Mouse (Mus musculus) cerebellum, adult (tissue): ENCODE results near the gene Pfn3.
"Not testable (repeated sequence)": the region's sequence is repeated elsewhere in the genome, so short reads cannot be mapped to it uniquely, and the experiment has no call there.

Experiments used
- ATAC-seq: cut with Nextera tagmentation; 2 replicates; pipeline ENCODE4 v1.9.2; 2017; ENCODE audit warnings: mild to moderate bottlenecking, moderate library complexity, mixed read lengths; ENCODE audit not compliant: insufficient number of reproducible peaks, low FRiP score, low TSS enrichment

The Pfn3 gene

DNA sequence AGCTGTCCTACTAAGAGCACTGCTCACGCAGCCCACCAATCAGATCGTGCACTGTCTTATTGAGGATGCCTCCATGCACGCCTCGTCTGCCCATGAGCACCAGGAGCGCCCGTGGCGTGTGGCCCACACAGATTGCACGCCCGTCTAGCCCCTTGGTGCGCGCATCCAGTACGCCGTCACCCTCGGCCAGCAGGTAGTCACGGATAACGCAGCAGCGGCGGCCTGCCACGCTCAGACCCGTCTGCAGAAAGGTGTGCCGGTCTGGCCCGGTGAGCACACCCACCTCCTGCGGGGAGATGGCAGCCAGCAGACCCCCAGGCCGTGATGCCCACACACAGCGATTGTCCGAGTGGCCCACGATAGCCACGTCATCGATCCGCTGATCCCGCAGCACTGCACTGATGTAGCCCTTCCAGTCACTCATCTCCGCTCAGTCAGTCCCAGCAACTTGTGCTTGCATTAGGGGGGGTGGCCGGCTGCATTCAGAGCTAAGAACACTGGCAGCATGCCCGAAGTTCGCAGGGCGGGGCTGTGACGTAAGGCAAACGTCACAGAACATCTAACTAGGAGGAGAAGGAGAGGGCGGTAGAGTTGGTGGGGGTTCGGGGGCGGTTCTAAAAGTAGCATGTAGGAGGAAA lies at the start of gene Pfn3:
TSS of gene Pfn3 (minus strand) at position 490 of the 638 bp plus-strand sequence.
- ATAC-seq: no peak

GRCm38 (mm10) chr13:55464027-55464884 lies 49.2 kb upstream of the Pfn3 start, which contains the start of gene Prr7:
Gene Prr7, plus strand, starts transcription at chr13:55464267.
- peak; percentile 32; the same call in 1 of the 2 replicates for ATAC-seq

DNA sequence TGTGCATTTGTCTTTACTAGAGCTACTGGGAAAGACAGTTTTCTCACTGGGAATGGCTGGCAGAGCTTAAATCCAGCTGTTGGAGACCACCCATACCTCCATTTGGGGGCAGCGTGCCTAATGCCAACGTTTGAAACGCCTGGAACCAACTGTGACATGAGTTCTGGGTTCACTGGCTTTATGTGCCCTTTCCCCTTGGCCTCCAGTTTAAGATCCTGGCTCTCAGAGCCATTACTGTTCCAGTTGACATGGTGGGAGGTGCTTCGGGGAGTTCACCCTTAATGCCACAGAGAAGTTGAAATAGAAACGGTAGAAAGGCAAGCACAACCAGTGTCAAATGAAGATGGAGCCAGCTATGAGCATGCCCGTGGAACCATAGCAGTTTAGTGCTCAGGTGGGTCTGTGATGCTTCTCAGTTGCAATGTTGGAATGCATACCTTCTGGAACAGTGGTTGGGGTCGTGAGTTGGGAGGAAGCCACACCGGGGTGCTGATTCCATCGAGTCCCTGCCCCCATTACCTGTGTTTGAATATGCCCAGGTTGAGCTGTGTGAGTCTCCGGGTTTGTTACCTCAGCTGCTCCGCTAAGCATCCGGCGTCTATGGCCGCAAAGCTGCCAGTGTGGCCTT lies 48.5 kb upstream of the Pfn3 start:
- ATAC-seq: no peak

- no peak for ATAC-seq
Measured at GRCm38 (mm10) chr13:55462965-55463364, 47.9 kb upstream of the Pfn3 start.

DNA sequence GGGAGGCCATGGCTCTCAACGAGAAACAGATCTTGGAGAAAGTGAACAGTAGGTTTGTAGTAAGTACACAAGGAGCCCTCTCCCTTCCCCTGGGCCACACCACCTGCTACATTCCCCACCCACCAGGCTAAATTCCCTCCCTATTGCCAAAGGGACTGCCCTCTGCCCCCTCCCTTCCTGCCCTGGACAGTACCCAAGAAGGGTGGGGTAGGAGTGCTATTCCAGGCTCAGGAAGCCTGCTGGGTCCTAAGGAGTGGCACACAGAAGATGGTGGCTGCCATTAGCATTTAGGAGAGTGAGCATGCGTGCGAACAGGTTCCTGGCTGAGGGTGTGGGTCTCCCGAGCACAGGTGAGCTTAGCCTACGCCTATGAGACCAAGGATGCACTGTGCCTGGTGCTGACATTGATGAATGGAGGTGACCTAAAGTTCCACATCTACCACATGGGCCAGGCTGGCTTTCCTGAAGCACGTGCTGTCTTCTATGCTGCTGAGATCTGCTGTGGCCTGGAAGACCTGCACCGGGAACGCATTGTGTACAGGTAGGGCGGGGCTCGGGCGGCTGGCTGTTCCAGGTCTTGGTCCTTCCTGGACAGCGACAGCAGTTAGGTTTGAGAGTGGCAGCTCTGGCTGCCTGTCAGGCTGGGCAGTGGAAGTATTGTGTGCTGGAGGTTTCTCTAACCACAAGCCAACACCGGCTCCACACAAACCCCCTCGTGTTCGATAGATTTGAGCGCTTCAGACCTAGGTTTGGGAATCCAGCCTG lies 36.9 kb upstream of the Pfn3 start:
- no peak for ATAC-seq

GRCm38 (mm10) chr13:55451296-55451695 lies 36.3 kb upstream of the Pfn3 start:
- no peak for ATAC-seq

DNA sequence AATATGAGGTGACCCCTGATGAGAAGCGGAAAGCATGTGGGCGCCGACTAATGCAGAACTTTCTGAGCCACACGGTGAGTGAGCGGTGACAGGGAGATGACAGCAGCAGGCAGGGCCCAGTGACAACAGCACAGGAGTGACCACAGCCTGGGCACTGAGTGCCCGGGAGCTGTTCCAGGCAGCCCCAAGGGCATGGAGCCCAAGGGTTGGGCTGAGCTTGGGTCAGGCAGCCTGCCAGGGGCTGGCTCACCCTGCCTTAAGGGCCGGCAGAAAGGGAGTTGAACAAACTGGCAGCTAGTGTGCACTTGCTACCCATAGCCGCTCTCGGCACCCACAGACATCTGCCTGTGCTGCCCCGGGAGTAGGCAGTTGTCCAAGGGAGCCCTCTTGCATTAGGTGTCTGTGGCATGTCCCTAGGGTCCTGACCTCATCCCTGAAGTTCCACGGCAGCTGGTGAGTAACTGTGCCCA lies 35.5 kb upstream of the Pfn3 start:
- ATAC-seq: no peak

GRCm38 (mm10) chr13:55449679-55450441 lies 34.8 kb upstream of the Pfn3 start:
- ATAC-seq: no peak

- no peak for ATAC-seq
Measured at GRCm38 (mm10) chr13:55449205-55449604, 34.2 kb upstream of the Pfn3 start.

DNA sequence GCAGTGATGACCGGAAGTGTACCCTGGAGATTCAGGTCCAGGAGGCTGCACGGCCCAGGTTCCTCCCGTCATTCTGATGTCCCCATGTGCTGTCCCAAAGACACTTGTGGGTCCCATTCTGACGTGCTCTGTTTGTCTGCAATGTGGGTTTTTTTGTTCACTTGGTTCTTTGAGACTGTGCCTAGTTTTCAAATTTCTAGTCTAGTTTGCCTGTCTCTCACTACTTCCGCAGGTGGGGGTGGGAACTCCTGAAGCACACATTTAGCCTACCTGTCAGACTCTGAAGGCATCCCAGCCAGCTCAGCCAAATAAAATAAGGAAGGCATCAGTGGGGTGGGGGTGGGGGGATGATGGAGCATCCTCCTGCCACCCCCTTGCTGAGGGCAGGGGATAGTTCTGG lies 33.1 kb upstream of the Pfn3 start:
- ATAC-seq: no peak

DNA sequence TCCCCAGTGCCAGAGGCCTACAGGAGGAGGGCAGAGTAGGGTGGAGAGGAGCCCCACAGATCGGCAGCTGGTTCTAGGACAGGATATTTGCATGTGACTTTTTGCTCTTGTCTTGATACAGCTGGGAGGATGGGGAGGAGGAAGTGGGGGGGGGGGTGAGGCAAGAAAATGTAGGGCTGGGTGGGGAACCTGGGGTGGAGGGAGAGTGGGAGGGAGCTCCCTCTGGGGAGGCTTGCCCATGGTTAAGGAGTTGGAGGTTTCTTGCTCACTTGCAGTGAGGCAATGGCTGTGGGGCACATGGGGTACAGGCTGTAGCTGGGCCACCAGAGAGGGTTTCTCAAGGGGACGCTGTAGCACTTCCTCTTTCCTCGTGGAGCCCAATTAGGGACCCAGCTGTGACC lies 32.5 kb upstream of the Pfn3 start:
- ATAC-seq: no peak

GRCm38 (mm10) chr13:55446483-55447105 lies 31.6 kb upstream of the Pfn3 start:
- no peak for ATAC-seq

DNA sequence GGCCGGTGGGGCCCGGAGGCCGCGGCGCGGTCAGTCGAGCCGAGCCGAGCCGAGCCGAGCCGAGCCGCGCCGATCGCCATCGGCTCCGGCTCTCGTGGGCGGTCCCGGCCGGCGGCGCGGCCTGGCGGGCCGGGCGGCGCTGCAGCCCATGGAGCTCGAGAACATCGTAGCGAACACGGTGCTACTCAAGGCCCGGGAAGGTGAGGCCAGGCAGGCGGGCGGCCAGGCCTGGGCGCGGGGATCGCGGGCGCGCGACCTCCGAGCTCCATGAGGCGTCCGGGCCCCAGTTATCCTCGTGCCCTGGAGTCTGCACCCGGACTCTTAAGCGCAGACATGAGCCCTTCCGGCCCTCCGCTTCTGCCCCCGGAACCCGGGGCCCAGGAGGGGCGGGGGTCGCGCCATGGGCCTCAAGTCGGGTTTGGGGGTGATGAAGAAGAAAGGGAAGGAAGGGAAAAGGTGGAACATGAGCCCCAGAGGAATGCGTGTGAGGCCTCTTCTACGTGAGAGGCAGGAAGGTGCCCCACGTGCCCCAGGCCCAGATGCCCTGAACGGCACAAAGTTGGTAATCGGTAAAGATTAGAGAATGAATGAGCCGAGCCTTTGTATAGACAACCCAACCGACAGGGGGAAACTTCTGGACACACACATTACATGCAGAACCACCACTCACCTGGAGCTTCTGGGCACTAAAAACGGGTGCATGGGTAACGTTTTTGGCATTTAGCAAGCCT lies 30.5 kb upstream of the Pfn3 start:
- ATAC-seq: no peak

DNA sequence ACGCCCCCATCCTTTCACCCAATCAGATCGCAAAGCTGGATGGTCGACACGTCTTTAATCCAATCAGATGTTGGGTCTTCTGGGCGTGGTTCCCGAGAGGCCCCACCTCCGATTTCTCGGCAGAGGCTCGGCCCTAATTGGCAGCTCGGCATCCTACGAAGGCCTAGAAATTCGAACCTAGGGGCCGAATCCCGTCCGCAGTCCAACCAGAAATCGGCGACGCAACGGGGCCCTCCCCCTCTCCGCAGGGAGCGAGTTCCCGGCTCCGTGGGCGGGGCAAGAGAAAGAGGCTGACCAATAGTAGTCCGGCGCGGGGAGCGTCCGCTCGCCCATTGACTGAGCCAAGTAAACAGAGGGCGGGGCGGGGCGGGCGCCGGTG lies 29.9 kb upstream of the Pfn3 start, which contains the start of gene Grk6:
TSS of gene Grk6 (plus strand) at position 136 of the 379 bp plus-strand sequence.
- peak; percentile 95 for ATAC-seq

GRCm38 (mm10) chr13:55444286-55444936 lies 29.4 kb upstream of the Pfn3 start:
- peak; percentile 47 for ATAC-seq

DNA sequence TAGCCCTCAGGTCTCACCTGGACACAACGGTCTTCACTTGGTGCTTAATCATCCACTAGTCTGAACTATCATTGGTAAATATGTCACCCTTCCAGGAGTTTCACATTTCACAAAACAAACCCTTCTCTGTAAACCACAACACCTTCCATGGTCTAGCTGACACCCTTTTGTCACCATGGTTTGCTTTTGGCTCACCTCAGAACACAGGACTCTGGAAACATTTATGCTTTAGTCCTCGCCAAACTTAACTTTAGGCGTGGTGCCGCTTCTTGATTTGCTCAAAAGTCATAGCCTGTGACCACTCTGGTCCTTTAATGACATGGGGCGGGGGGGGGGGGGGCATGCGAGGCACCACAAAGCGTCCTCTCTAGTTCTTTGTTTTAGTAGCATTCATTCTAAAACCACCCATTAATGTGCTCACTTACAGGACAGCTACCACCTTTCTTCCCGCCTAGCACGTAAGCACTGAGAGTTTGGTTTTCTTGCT lies 28.8 kb upstream of the Pfn3 start:
- ATAC-seq: no peak

DNA sequence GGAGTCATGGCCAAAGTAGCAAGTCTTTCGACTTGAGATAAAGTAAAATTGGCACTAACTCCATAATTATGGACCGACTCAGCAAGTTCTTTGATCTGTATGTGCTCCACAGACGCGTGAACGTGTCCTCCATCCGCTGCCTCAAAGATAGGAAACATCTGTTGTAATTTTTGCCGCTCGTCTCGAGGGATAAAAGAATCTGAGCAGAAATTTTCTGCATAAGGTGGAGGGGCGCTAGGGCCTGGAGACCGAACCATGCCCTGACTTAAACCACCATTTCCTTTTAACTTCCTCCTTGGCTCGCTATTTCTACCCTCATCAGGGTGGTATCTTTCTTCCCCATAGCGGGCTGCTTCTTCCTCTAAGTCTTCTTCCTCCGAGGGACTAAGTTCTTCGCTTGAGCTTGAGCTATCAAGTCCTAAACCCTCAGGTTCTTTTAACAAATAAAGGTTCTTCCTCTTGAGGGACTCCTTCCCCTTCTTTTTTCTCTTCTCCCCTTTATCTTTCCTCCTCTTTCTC lies 22.1 kb upstream of the Pfn3 start:
- ATAC-seq: not testable (repeated sequence)
